Mouse (Mus musculus) layer of hippocampus, adult 9-10 months (tissue): ENCODE results near the gene BC016579.

Source experiments
- DNase-seq: peaks from one replicate; pipeline ENCODE4 v3.0.0; 2022; ENCODE audit warnings: low spot score

BC016579 gene

DNA sequence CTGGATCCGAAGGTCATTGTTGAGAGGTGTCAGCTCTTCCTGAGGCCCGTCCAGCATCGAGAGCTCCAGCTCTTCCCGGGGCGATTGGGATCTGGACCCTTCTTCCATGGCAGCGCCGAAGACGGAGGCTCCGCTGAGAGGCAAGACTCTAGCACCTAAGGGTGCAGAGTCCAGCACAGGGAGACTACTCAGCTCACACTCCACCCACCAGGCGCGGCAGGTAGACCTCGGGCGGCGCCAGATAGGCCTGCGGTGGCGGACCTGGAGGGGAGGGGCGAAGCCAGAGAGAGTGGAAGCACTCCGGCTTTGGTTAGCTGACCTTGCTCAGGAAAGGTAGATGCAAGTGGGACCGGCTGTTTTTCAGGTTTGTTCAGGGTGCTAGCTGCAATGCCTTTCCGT, at the start of gene BC016579:
BC016579 (minus strand) TSS at position 135 of the 399 bp plus-strand sequence.
- no peak for DNase-seq

DNA sequence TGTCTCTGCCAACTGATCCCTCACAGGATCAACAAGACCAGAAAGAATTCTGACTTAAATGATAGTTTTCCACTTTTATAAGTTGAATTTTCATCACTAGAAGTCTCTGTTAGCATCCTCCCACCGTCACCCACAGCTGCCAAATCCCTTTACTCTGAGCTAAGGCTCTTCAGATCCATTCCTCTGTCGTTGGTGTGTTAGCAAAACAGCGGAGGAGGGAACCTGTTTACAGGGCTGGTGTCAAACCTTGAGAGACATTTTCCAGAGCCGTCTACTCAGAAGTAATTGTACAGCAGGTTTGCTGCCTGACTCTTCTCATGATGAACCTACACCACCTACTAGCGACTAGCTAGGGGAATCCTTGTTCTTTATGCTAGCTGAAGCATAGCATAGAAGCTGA, 45.4 kb upstream of the BC016579 start:
- no peak for DNase-seq

DNA sequence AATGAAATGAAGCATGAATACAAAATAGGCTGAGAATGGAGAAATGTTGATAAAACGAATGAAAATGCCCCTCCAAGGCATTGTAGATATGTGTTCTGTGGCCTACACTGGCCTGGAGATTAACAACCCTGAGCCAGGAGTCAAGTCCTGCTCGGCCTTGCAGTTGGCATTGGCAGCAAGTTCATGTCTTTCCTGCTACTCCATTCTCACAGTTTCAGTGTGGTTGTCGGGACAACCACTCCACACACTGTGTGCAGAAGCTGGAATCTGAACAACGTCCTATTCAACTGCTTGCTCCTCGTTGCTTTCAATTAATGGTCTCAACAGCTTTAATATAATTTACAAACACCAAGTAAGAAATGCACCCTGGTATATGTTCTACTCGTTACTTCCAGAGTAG, 44.1 kb upstream of the BC016579 start:
- no peak for DNase-seq

DNA sequence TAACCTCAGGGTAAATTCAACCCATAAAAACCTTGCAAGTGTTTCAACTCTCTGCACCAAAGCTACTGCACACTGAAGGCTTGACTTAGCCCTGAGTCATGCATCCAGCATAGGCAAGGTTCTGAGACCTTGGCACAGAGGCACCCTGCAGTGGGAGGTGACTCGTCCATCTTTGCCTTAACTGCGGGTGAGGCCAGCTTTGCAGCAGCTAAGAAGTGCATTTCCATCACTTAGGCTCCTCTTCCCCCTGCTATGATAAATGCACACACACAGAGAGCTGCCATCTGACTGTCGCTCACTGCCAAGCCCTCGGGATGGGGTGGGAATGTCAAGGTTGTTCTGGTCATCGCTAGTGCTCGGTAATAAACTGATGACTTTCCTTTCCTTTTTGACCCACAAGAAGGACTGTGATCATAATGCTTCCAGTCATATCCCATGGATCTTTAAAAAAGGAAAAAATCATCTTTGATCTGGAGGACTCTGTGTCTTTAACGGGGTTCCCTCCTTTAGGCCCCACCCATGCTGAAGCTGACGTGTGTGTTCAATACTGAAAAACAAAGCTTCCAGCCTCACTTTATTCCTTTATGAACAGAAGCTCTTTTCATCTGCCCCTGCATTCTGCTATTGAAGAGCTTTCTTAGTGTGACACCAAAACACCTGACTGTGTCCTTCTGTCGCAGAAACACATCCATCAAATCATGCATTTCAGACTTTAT, 41.7 kb upstream of the BC016579 start:
- DNase-seq: no peak

DNA sequence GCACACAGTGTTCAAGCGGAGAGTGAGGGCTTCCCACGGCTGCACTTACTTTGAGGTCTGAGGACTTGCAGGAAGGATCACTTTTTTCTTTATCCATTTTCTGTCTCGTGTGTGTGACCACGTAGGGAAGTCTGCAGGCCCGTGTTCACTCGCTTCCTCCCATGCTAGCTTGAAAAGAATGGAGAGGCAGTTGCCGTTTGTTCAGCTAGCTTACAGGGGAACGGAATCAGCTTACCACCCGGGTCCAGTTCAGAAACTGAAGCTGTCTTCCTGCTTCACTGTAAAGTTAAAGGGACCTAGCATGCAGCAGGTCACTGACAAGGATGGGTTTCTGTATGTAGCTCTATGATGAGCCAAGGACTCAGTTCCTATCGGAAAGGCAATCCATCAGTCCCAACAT, 39.7 kb upstream of the BC016579 start, which contains the start of gene Tmprss7:
Tmprss7 (minus strand) TSS at position 101 of the 400 bp plus-strand sequence.
- DNase-seq: no peak

DNA sequence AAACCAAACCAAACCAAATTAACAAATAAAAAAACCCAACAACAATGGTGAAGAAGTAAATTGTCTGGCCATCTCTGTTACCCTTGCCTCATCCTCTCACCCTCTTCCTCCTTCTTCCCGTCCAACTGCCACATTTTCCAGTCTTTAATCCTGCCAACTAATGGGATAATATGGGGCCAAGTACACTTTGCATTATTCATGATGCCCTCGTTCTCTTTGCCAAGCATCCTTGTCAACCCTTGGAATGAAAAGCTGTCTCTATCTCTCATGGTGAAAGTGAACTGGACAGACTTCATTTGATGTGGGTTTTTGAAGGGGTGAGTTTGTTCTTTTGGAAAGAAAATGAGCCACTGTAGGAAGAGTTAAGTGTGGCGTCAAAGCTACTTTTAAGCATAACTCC, 39.0 kb upstream of the BC016579 start:
- no peak for DNase-seq

DNA sequence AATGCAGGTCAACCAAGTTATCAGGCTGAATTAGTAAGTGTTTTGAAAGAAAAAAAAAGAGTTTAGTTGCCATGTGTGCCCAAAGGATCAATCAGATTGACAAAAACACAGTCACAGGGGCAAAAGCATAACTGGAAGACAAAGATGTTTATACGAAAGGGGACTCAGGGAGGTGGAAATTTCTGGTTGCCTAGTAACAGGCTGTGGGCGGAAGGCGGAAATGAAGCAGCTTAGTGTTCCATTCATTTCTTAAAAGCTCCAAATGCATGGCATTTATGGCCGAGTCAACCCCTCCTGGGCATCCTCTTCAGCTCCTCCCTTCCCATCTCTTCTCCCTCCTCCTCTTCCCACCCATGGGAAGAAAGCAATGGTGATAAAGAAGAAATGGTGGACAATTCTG, 36.3 kb upstream of the BC016579 start:
- DNase-seq: no peak

DNA sequence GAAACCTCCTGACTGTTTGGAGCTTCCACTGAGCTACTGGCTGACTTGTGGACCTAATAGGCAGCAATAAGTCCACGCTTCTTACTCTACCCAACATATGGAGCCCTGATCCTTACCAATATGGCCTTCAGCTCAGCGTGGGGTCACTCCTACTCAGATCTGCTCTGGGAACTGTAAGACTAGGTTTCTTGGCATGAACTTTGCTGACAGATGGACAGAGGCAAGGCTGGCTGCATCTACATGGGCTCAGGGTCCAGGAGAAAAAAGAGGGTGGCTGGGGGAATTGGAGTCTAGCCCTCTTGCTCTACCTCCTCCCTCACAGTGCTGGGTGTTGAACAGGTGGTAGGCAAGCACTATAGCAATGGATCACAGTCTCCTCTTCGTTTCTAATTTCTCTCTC, 33.0 kb upstream of the BC016579 start:
- no peak for DNase-seq

DNA sequence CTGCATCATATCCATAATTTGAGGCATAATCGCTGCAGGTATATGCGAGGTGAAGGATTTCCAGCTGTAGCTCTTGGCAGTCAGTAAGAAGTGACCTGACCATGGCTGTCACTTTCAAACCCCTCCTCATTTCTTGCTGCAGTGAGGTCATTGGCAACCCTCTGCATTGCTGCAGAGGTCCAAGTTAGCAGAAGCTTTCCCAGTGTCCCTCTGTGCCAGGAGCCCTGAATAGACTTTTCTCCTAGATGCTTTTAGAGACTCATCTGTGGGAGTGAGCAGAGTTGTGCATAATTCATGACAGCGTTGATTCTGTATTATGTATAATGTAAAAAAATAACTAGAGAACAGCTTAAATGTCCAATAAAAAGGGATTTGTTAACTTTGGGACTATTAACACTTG, 31.4 kb upstream of the BC016579 start:
- DNase-seq: no peak

DNA sequence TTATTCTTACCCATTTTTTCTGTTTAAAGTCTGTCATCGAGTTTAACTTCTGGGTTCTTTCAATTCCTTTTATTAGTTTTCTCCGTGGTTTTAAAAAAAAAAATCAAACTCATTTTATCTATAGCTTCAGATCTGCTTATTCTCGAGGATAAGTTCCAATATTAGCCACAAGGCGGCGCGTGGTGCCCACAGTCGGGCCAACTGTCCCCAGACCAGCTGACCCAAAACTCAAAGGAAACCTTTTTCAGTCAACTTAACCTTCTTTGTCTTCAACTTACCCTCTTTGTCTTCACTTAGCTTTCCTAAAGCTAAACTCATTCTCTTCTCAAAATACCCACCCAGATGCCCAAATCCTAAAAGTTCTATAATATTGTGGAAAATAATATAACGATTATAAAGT, 30.9 kb upstream of the BC016579 start:
- DNase-seq: no peak

DNA sequence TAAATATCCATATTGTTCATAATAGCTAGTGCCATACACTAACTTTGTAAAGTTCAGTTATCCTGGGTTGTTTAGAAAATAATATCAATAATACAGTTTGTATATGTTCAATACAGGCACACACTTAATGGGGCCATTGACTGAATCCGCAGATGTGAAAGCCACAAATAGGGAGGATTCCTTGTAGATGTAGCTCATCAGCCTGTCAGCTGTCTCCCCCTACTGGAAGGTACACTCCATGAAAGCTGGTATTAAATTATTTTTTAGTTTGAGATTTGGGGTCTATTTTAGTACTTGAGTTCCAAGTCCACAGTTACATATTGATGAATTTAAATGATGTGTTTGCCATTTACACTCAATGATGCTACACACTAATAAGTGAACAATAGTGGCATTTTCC, 22.6 kb upstream of the BC016579 start:
- no peak for DNase-seq

DNA sequence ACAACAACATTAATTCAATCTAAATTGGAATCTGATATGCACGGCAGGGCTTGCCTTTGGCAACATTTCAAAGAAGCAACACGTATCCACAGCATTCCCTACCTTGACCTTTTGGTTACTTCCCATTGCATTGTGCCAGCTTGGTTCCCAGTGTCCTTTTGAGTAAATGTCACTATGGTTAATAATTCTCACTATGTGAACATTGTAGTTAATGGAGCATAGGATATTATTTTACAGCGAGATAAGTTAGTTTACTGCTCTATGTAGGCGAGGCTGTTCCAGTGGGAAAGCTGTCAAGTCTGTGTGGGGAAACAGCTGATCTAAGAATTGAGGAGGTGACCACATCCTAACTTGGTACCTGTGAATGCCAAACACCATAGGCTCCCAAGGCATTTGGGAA, 16.1 kb upstream of the BC016579 start:
- DNase-seq: no peak

DNA sequence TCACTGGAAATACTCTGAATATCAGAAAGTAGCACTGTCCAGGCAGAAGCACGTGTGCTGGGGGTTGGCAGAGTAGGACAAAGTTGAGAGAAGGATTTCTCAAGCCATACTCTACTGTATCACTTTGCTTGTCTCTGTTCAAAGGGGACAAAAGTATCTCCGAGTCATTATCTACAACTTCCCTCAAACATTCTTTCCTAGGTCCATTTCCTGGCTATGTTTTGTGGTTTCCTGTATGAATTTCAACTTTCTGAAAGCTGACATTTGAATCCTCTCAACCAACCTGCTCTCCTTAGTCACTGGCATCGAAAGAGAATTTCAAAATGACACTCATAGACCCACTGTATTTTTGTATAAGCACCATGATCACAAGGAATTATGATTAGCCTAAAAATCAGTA, 14.3 kb upstream of the BC016579 start:
- DNase-seq: no peak

DNA sequence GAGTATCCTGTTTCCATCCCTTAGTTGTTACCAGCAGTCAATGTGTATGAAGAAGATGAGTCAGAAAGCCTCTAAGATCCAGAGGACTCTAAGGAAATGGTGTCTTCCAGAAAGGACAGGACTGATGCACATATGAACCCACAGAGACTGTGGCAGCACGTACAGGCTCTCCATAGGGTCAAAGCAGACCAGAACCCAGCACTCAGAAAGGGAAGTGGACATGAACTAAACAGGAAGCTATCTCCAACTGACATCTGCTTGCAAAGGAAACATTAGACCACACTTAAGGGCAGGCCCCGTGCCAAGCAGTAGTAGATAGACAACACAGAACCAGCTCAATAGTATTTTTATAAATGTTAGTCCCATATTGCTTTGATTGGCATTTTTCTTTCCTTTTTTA, 12.3 kb upstream of the BC016579 start:
- DNase-seq: no peak

DNA sequence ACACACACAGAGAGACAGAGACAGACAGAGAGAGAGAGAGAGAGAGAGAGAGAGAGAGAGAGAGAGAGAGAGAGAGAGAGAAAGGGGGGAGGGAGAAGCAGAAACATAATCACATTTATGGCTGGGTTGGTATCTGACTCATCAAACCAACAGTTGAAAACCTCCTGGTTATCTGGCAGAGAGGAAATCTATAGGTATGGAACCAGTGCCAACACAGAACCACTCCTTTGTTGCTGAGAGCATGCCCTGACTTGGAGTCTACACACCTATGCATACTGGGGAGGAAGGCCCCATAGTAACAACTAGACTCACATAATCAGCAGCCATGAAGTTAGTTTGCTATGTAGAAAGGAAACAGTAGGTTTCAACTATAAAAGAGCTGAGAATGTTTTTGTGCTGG, 8.5 kb upstream of the BC016579 start:
- DNase-seq: no peak

DNA sequence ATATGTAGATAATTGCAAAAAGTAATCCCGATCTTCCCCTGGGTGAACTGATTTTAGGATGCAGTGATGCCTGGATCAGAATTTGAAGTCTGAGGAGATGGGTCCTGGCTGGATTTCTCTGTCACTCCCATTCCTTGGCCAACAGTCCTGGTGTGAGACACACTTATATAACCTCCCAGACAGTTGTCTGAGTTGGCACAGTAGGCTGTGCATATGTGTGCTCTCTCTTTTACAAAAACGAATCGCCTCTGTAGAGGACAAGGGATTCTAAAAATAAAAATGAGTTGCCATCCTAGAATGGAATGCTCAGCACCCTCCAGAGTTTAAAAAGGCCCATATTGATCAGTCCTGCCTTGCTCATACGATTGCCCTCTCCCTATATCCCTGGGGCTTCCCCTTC, 5.7 kb upstream of the BC016579 start:
- DNase-seq: no peak

DNA sequence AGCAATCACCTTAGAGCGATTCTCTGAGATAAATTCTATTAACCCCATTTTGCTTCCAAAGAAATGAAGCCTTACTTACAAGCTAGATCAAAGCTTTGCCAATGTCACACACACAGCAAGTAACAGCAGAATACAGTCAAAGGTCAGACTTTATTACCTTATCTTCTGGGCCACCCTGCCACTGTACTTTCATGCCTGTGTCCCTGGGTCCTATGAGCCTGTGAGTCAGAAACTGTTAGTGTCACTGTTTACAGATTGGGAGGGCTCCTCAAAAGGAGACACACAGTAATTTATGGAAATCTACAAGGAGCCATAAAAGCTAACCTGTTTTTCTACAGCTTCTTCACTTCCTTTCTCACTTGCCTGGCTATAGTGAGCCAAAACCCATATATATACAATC, 4.4 kb upstream of the BC016579 start:
- no peak for DNase-seq

DNA sequence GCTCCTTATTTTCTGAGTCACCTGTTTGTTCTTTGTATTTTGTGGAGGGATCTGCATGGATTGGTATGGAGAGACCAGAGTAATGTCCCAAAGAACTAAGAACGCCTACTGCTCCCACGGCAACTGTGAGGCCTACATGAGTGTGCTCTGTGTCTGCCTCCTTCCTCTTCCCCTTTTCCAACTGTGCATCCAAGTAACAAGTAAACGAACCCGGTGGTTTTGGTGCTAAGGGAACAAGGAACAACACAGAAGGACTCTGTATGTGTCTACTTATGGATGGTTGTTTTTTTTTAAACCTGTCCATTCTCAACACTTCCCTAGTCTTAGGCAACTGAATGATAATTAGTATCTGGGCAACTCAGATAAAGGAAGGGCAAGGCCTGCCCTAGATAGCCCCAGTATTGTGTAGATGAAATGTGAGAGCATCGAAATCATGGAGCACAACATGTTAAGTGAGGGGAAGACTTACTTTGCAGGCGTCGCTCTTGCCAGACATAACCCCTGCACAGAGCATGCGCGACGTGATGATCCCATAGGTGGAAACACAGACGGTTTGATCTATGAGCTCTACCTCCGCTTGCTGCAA, 3.8 kb upstream of the BC016579 start:
- DNase-seq: no peak

DNA sequence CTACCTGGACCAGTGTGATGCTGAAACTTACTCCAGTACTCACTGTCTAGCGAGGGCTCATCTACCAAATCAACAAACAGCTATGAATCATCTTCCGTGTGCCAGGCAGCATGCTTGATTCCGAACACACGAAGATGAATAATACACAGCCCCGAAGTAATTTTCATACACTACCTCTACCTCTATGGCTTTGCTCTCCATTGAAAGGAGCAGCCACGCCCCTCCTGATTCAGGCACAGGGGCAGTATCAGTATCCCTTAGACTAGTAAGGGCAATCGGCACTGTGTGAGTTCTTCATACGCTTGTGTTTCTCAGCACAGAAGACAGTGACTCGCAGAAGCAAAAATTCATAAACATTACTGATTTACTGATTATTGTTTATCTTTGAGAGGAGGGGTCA, 597 bp upstream of the BC016579 start:
- DNase-seq: no peak

DNA sequence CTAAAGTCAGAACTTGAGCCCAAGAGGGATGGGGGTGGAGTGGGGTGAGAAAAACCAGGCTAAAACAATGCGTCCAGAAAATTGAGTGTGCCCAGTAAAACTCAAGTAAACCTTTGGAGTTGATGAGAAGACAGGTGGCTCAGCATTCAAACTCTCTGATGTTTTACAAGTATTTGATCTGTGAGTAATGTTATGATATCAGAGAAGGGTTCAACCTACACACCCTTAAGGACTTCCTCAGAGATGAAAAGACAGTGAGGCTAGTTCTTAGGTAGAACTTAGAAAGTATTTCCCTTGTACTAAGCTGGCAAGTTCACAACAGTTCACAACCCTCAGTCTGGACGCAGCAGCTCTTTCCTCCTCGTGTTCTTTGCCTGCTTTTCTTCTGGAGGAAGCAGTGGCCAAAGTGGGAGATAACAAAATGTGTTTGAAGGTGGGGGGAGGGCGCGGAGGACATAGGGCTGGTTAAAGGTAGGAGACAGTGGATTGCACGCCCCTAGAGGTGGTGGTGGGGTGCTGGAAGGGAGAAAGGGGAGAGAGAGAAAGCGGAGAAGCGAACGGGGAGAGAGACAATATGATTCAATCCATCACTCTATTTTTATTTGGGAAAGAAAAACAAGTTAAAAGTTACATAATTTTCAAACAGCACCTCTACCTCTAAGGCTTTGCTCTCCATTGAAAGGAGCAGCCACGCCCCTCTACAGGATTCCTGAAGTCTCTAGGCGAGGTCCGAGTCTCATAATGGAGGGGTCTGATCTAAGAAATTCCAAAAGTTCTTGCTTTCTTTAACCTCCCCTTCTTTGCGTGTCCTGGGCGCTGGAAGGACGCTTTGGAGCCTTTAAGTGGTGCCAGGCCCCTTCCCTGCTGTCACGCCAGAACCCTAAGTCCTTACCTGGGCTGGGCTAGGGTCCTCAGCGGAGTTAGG, 597 bp downstream of the BC016579 start:
- DNase-seq: no peak

DNA sequence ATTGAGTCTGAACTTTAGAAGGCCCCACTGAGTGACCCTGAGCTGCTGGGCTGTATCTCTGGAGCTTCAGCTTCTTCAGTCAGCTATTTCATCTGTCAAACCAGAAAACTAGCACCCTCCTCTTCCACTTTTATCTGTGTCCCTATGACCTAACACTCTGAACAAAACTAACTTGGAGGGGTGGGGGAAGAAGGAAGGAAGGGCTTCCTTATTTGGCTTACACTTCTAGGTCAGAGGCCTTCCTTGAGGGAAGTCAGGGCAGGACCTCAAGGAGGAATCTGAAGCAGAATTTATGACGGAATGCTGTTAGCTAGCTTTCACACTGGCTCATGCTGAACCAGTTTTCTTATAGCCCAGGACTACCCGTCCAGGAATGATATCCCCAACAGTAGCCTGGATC, 2.4 kb downstream of the BC016579 start:
- DNase-seq: no peak

DNA sequence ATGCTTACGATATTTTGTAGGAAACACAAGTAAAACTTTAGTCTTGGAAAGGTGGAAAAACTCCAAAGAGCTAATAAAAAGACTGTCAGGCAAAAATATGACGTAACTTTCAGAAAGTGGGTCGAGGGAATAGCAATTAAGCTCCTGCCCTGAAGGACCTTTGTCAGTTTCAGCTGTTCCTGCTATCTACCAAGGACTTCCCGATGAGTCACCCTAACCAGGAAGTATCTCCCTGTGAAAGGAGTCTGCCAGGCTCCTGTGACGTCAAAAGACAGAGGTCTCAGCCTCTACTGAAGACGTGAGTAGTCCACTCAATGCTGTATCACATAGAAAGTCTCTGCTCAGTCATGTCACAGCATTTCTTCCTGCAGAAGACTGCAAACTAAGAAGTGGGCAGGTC, 9.5 kb downstream of the BC016579 start:
- DNase-seq: no peak

DNA sequence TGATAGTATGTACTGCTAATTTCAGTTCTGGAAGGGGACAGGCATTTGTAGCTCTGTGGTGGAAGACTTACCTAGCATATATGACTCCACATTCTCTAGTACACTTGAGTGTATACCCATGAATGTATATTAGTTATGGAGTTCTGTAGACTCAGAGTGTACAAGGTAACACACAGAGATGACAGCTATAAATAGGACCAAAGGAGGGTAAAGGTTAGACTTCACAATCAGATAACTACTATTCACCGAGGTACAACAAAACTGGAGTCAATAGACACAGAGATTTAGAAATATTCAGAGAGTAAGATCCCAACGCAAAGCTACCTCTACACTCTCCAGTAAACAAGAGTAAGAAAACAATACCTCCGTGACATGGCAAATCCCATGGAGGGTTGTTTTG, 9.9 kb downstream of the BC016579 start:
- no peak for DNase-seq
